Mouse (Mus musculus): ENCODE measurements at regions not wholly inside any gene's neighbourhood (a gene's known extent, or its start where the extent isn't known, plus 50 kb on each side); places are given as distances from the start of the nearest gene placed in this dataset.

- no peak for DNase-seq
These were observed 53.5 kb upstream of the Ralgapa2 start for GRCm38 (mm10) chr2:146565693-146566092.

GRCm38 (mm10) chr2:146568171-146568842 lies 56.2 kb upstream of the Ralgapa2 start:
- no peak for DNase-seq

DNA sequence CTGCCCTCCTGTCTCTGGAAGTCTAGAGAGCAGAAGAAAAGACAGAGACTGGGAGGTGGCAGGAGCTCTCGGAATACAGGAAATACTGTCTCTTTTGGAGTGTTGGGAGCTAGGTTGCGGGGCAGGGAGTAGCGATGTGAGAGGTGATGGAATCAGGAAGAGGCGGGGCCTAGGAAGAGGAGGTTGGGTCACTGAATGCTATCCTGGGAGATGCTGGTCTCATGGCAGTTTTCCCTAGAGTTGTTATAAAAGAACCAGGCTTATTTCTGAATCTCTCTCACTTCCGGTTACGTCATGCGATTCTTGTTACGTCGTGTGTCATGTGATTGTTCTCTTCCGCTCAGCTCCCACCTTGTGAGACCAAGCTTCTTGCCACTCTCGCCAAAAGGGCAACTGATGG lies 58.9 kb upstream of the Ralgapa2 start:
- DNase-seq = no peak

DNA sequence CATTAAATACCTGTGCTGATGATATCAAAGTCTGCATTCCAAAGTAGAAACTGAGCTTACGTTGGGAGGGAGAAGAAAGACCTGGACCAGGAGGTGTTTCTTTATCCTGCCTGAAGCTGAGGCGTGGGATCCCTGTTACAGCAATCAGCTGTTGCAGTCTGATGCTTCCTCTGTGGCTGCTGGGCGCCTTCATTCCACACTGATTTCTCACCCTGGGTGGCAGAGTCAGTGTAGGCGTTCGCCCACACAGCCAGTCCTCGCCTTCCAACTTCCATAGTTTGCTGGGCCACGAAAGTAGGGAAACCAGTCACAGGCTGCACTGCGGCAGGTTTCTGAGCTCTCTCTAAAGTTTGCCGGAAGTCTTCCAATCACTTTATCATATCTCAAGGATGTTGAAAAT lies 59.7 kb upstream of the Ralgapa2 start:
- no peak for DNase-seq

- no peak for DNase-seq
These were observed 63.6 kb upstream of the Ralgapa2 start for GRCm38 (mm10) chr2:146575610-146576297.

GRCm38 (mm10) chr2:146576298-146576905 lies 64.3 kb upstream of the Ralgapa2 start:
- peak; percentile 44 for DNase-seq

- peak; percentile 9 for DNase-seq
These were observed 65.0 kb upstream of the Ralgapa2 start for GRCm38 (mm10) chr2:146577096-146577495.

GRCm38 (mm10) chr2:146581220-146581619 lies 69.1 kb upstream of the Ralgapa2 start:
- no peak for DNase-seq

DNA sequence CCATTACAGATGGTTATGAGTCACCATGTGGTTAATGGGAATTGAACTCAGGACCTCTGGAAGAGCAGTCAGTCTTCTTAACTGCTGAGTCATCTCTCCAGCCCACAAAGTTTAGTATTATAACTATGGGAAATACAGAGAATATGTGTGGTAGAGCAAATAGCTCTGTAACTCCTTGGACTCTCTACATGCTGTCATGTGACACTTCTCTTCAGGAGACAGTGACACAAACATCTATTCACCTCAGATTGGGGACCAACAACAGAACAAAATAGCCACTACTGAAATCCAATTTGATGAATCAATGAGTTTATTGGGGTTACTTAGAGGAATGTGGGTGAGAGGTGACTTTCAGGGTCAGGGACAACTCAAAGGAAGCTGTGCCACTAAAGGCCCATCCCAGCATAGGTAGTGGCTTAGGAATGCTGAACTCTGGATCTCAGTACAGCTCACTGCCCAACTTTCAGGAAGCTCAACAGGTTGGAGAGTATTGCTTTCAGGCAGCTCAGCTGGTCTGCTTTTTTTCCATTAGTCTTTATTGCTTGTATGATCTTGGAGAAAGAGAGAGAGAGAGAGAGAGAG lies 71.8 kb upstream of the Ralgapa2 start:
- DNase-seq = no peak

DNA sequence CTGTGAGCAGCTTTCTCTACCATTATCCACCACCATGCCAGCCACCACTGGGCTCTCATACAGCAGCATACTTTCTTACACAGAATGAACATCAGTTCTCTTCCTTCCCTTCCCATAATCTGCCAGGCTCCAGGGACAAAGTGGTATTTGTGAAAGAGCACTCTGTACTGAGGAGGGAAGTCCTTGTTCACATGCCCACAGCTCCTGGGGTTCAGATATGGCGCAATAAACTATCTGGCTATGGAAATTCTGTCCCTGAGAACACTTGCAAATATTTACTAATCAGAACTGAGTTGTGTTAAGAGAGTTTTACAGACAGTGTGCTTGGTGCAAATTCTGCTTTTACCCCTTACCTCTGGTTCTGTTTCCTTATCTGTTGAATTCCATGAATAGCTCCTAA lies 74.2 kb upstream of the Ralgapa2 start:
- DNase-seq = no peak

DNA sequence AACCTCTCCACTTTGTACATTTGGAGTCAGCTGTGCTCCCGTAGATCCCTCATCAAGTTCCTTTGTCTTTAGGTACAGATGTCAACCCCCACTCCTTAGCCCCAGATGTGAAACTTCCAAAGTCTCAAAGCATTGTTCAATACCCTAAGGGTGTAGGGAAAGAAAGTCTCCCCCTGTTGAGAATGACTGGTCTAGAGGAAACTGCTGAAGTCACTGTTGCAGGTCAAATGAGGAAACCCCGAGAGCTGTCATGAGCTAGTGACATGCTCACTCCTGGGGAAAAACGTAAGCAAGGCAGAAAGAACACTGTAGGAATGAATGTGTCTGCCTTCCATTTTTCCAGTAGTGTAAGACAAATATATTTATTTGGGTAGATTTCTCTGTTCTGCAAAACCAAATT lies 74.8 kb upstream of the Ralgapa2 start:
- DNase-seq = no peak

DNA sequence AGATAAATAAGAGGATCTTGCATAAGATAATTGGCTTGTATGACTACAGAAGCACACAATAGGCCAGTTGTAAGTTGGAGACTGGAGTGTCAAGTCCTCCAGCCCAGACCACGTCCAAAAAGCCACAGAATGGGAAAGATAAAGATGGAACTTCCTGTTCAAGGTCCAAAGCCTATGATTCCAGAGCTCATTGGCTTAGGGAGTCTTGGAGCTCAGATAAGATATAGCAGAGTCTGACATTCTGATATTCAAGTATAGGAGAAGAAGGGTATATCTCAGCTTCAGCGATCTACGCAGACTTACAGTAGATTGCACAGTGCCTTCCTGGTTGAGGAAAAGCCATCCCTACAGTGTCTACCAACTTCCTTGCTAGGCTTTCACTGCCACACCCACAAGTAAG lies 77.7 kb upstream of the Ralgapa2 start:
- DNase-seq = no peak

- DNase-seq = no peak
These were observed 81.1 kb upstream of the Ralgapa2 start for GRCm38 (mm10) chr2:146593291-146593690.

- DNase-seq = no peak
These were observed 82.1 kb upstream of the Ralgapa2 start for GRCm38 (mm10) chr2:146594212-146594611.

- no peak for DNase-seq
These were observed 83.5 kb upstream of the Ralgapa2 start for GRCm38 (mm10) chr2:146595673-146596072.

DNA sequence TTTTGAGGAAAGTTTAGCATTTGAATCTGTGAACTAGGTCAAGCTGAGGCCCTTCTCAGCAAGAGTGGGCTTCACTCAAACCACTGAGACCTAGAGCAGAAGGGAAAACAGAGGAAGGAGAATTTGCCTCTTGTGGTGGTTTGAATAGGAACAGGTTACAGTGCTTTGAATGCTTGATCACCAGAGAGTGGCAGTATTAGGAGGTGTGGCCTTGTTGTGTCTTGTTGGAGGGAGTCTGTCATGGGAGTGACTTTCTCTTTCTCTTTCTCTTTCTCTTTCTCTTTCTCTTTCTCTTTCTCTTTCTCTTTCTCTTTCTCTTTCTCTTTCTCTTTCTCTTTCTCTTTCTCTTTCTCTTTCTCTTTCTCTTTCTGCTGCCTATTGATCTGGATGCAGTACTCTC lies 94.0 kb upstream of the Ralgapa2 start:
- DNase-seq = no peak

DNA sequence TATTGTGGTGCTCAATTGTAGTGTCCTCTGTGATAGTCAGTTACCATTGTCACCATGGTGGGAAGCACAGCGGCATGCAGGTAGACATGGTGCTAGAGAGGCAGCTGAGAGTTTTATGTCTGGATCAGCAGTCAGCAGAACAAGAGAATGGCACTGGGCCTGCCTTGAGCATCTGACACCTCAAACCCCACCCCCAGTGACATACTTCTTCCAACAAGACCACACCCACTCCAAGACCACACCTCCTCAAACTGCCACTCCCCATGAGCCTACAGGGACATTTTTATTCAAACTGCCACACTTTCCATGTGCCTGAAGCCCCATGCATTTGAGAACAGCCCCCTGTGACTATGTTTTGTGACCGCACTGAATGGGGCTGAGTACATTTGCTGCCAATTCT lies 98.8 kb upstream of the Ralgapa2 start:
- DNase-seq = no peak

- DNase-seq = peak; percentile 73
These were observed 99.9 kb upstream of the Ralgapa2 start for GRCm38 (mm10) chr2:146611886-146612521.

DNA sequence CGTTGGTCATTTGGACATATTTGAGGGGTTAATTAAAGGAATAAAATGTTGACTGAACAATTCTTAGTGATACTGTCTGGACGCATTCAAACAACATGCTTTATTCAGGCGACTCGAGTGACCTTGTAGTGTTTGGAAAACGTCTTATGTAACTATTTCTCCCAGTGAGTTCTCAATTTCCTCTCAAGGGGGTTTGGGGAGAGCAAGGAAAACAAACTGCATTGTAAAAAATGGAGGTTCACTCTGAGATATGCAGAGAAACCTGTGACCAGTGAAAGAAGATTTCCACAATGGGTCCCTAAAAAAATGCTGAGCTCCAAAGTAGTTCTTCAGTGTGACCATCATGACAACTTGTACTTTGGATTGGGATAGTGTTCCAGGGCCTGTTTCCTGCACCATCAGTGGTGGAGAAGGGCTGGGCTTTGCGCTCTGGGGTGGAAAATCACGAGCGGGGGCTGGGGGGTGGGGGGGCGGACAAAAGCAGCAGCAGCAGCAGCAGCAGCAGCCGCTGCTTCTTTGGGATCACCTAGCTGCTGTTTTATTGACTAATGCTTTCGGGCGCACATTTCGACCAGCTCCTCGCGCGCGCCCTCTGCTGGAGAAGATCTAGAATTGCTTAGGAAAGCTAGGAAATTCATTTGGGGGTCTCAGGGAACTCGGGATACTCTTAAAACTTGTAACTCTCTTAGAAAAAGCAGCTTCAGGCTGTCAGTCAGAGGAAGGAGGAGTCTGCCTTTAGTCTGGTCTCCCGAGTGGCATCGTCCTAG lies 100.6 kb upstream of the Ralgapa2 start:
- DNase-seq = peak; percentile 52

- DNase-seq = peak; percentile 34
These were observed 109.0 kb upstream of the Ralgapa2 start for GRCm38 (mm10) chr2:146621167-146621566.

DNA sequence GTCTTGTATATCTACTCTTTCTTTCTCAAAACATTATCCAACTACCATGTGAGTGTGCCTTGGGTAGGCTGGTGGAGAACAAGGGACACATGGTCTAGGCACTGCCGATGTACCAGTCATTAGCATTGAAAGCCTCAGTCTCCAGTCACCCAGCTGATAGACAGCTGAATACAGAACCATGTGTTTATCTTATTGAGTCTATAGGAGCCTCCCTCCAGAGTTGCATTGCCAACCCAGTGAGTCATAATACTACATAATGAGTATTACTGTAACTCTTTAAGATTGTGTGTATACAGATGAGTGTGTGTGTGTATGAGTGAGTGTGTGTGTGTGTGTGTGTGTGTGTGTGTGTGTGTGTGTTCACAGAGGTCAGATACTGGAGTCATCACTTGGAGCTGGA lies 110.9 kb upstream of the Ralgapa2 start:
- no peak for DNase-seq

GRCm38 (mm10) chr2:146624207-146624606 lies 112.1 kb upstream of the Ralgapa2 start:
- no peak for DNase-seq

Measured in kidney, adult 18-20 months (tissue).